Mouse (Mus musculus) forebrain, embryonic 11.5 days (tissue): ENCODE data around the gene Ltb. TPM values are rescaled to one million over a fixed set of nuclear protein-coding genes. Genes with fewer than 3 reads are reported as not detected.

Experiments used
- microRNA-seq: library from miRNA; unstranded; fragments of <30 nt; microRNA quantifications from one replicate; pipeline ENCODE4, GENCODE M21; 2016; ENCODE audit not compliant: insufficient number of aligned reads
- polyA plus RNA-seq: library from polyadenylated mRNA; unstranded; fragments of >200 nt; fragmentation: Nextera tagmentation; extraction: Ambion mirVana; gene quantifications from 2 replicates; pipeline ENCODE4 v1.2.1, GENCODE M21; 2014

The Ltb gene
- polyA plus RNA-seq, 1 experiment from 2014 or later = 0.17 TPM

Small RNA genes lying within 50 kb of the gene (microRNA-seq; reads per million reads assigned to microRNA genes)
- gene Mir6973a (not detected), gene Mir6974 (not detected), gene Mir6975 (6.7 reads per million)

Other genes starting within 250 kb of the Ltb start
- 0.24 TPM in 1 of 2 replicates, not detected in the other for gene Hspa1b, start 235.2 kb upstream of the Ltb start, polyA plus RNA-seq
- gene Gm20481, start 224.5 kb upstream of the Ltb start, polyA plus RNA-seq = not detected in 2 replicates
- gene Hspa1a, start 222.3 kb upstream of the Ltb start, polyA plus RNA-seq = 1.6 TPM in 2 replicates
- gene Hspa1l, start 221.7 kb upstream of the Ltb start, polyA plus RNA-seq = 1.7 and 1.8 TPM in 2 replicates
- 288 and 292 TPM in 2 replicates for gene Lsm2, start 212.6 kb upstream of the Ltb start, polyA plus RNA-seq
- gene Vars, start 193.5 kb upstream of the Ltb start, polyA plus RNA-seq = 169 and 174 TPM in 2 replicates
- 0.15 and 0.27 TPM in 2 replicates for gene Vwa7, start 177.9 kb upstream of the Ltb start, polyA plus RNA-seq
- gene Sapcd1, start 166.4 kb upstream of the Ltb start, polyA plus RNA-seq = 4.0 and 4.1 TPM in 2 replicates
- gene Msh5, start 147.7 kb upstream of the Ltb start, polyA plus RNA-seq = 5.8 and 7.9 TPM in 2 replicates
- 67.7 and 74.5 TPM in 2 replicates for gene Clic1, start 144.5 kb upstream of the Ltb start, polyA plus RNA-seq
- 489 and 543 TPM in 2 replicates for gene Ddah2, start 135.4 kb upstream of the Ltb start, polyA plus RNA-seq
- gene Ly6g6c, start 129.1 kb upstream of the Ltb start, polyA plus RNA-seq = 0.20 TPM in 1 of 2 replicates, not detected in the other
- gene Mpig6b, start 128.3 kb upstream of the Ltb start, polyA plus RNA-seq = 1.3 and 1.6 TPM in 2 replicates
- gene Ly6g6e, start 117.5 kb upstream of the Ltb start, polyA plus RNA-seq = 0.39 and 0.57 TPM in 2 replicates
- gene Ly6g6d, start 116.4 kb upstream of the Ltb start, polyA plus RNA-seq = 1.7 and 1.8 TPM in 2 replicates
- gene Ly6g6f, start 108.8 kb upstream of the Ltb start, polyA plus RNA-seq = 0.72 and 0.88 TPM in 2 replicates
- 52.6 and 53.8 TPM in 2 replicates for gene Abhd16a, start 105.2 kb upstream of the Ltb start, polyA plus RNA-seq
- gene Ly6g5c, start 86.2 kb upstream of the Ltb start, polyA plus RNA-seq = not detected in 2 replicates
- gene Ly6g5b, start 79.0 kb upstream of the Ltb start, polyA plus RNA-seq = 1.4 and 1.9 TPM in 2 replicates
- 29.5 and 33.7 TPM in 2 replicates for gene Gpank1, start 73.0 kb upstream of the Ltb start, polyA plus RNA-seq
- gene Csnk2b, start 72.4 kb upstream of the Ltb start, polyA plus RNA-seq = 296 and 297 TPM in 2 replicates
- 8.6 and 8.7 TPM in 2 replicates for gene D17H6S53E, start 68.1 kb upstream of the Ltb start, polyA plus RNA-seq
- gene Apom, start 62.4 kb upstream of the Ltb start, polyA plus RNA-seq = 0.64 and 0.88 TPM in 2 replicates
- gene Bag6, start 59.3 kb upstream of the Ltb start, polyA plus RNA-seq = 96.6 and 100 TPM in 2 replicates
- 277 and 281 TPM in 2 replicates for gene Prrc2a, start 29.5 kb upstream of the Ltb start, polyA plus RNA-seq
- 2.9 and 3.5 TPM in 2 replicates for gene Aif1, start 18.4 kb upstream of the Ltb start, polyA plus RNA-seq
- gene Lst1, start 6.0 kb upstream of the Ltb start, polyA plus RNA-seq = 3.8 and 4.7 TPM in 2 replicates
- not detected in 2 replicates for gene Tnf, start 7.6 kb downstream of the Ltb start, polyA plus RNA-seq
- not detected in 2 replicates for gene Lta, start 10.9 kb downstream of the Ltb start, polyA plus RNA-seq
- 0.85 TPM in 1 of 2 replicates, not detected in the other for gene Gm16181, start 26.4 kb downstream of the Ltb start, polyA plus RNA-seq
- gene Atp6v1g2, start 39.2 kb downstream of the Ltb start, polyA plus RNA-seq = 12.1 and 14.2 TPM in 2 replicates
- gene Nfkbil1, start 41.4 kb downstream of the Ltb start, polyA plus RNA-seq = 4.3 and 5.5 TPM in 2 replicates
- gene Ddx39b, start 47.3 kb downstream of the Ltb start, polyA plus RNA-seq = 717 and 756 TPM in 2 replicates
- 45.8 and 51.2 TPM in 2 replicates for gene H2-D1, start 68.3 kb downstream of the Ltb start, polyA plus RNA-seq
- not detected in 2 replicates for gene H2-Q1, start 126.0 kb downstream of the Ltb start, polyA plus RNA-seq
- gene H2-Q2, start 147.8 kb downstream of the Ltb start, polyA plus RNA-seq = 0.31 and 0.53 TPM in 2 replicates
- 1.7 and 2.1 TPM in 2 replicates for gene H2-Q4, start 185.2 kb downstream of the Ltb start, polyA plus RNA-seq
- 0.72 and 1.2 TPM in 2 replicates for gene H2-Q6, start 230.4 kb downstream of the Ltb start, polyA plus RNA-seq
- gene H2-Q7, start 244.7 kb downstream of the Ltb start, polyA plus RNA-seq = 10.5 and 10.6 TPM in 2 replicates